Mouse (Mus musculus): Measurements from ENCODE around the gene Wars.

DNA sequence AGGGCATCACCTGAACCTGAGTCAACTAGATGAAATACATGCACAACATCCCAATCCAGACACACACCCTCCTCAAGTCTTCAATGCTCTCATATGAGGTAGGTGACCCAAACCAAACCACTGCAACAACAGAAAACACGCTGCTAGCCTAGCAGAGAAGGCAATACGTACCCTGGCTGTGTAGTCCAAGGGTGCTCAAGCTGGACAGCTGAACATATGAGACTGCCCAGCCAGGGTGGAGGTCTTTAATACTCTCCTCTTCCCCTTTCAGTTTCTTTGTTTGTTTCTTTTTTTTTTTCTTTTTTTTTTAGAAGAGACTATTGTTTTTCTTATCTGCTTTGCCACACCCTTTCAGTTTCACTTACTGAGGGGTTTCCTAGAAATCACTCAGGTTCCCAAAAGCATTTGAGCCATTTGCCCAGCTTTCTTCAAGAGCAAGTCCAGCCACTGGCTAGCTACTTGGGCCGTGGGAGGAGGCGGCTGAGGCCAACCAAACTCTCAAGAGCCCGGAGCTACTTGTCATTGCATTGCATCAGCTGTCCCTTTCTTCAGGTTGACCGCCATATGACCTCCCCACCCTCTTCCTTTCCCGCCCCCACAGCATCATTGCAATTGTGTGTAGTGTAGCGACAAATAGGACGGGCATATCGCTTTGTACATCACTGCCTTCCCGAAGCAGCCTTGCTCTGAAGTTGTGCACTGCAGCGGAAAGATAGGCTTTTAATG, 822 bp downstream of the Wars start, which contains the start of gene Wdr25:
- TF ChIP-seq EP300 (optimal IDR thresholded peaks at IDR 0.05): no peak
- TF ChIP-seq CTCF (IDR thresholded peaks at IDR 0.05; ENCODE audit: low read depth): no peak
